13 mouse cellular contexts compared by ENCODE assay signal in the genomic region with DNA sequence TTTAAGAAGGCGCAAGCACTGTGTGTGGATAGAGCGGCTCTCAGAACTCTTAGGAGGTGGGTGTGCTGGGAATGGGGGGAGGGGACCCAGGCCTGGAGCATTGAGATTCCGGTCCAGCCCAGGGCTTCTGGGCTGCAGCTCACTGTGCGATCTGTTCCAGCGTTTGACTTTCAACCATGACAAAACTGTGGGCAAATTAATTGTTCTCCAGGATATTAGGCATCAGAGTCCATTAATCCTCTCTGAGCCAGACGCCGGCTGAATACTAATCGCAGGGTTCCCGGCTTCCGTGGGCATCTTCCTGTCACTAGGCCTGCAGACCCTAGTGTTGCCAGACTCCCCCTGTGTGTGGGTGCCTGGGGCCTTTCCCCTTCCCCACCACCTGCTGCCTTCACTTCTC.
A peak's percentile ranks its signal among the peaks of the same experiment; 100 is the strongest.
DNase-seq lines count a peak whose midpoint lies in the region; ATAC-seq lines count a peak whose summit lies in the region.
"Had no signal": no experiment of that assay in that cellular context is flagged by ENCODE, and none has a peak within 500 bp of the region (broad histone marks: within the 10 kb centered on the region; RNA-seq: fewer than 3 reads in every experiment).

No protein-coding gene starts in this region.

- peak; percentile 65 for DNase-seq in embryo, embryonic 10.5 days (ENCODE audit: low spot score)
- no peak for DNase-seq in embryo, embryonic 10 days (ENCODE audit: low spot score)
- peak; percentile 88 for DNase-seq in neural tube, embryonic 11.5 days (ENCODE audit: low spot score)
- no peak for DNase-seq in left cerebral cortex, adult 18-20 months (ENCODE audit: low spot score in 2 of 2)
- DNase-seq in spleen, adult 12 weeks (ENCODE audit: low spot score): no peak
- DNase-seq: B cell, adult 2 months; heart, adult 18-20 months; heart, postnatal 36 days had no signal

- H3K4me2 ChIP-seq in forebrain, embryonic 12.5 days: peak overlapping the region; percentile 28
- no peak overlapping the region for H3K4me2 ChIP-seq in hindbrain, embryonic 16.5 days (ENCODE audit: low read length)
- H3K4me2 ChIP-seq in neural tube, embryonic 11.5 days (ENCODE audit: low read depth): no peak overlapping the region

- peaks cover 3% of the 10 kb centered on the region; the same call in 1 of the 2 replicates for H3K27me3 ChIP-seq in forebrain, embryonic 12.5 days
- H3K27me3 ChIP-seq in hindbrain, embryonic 16.5 days (replicated peaks; ENCODE audit: control insufficient read depth, insufficient read depth, low read length): no peaks in the 10 kb centered on the region
- no peaks in the 10 kb centered on the region for H3K27me3 ChIP-seq in neural tube, embryonic 11.5 days (ENCODE audit: control insufficient read depth, insufficient read depth, low read length)

- no peak overlapping the region for H3K4me3 ChIP-seq in forebrain, embryonic 12.5 days (replicated peaks)
- H3K4me3 ChIP-seq in hindbrain, embryonic 16.5 days (ENCODE audit: low read length): no peak overlapping the region
- H3K4me3 ChIP-seq in neural tube, embryonic 11.5 days (ENCODE audit: low read depth, low read length): no peak overlapping the region

- H3K4me1 ChIP-seq in forebrain, embryonic 12.5 days: peaks cover 47% of the 10 kb centered on the region
- peaks cover 23% of the 10 kb centered on the region for H3K4me1 ChIP-seq in hindbrain, embryonic 16.5 days (ENCODE audit: control insufficient read depth, insufficient read depth, low read depth, low read length)
- H3K4me1 ChIP-seq in neural tube, embryonic 11.5 days (ENCODE audit: control insufficient read depth, insufficient read depth, low read length): peaks cover 8% of the 10 kb centered on the region

- no peak overlapping the region for H3K9ac ChIP-seq in forebrain, embryonic 12.5 days
- H3K9ac ChIP-seq in hindbrain, embryonic 16.5 days (ENCODE audit: low read depth, low read length): no peak overlapping the region
- H3K9ac ChIP-seq in neural tube, embryonic 11.5 days (ENCODE audit: low read length): no peak overlapping the region

- H3K36me3 ChIP-seq in forebrain, embryonic 12.5 days (replicated peaks): no peaks in the 10 kb centered on the region
- H3K36me3 ChIP-seq in hindbrain, embryonic 16.5 days (ENCODE audit: control insufficient read depth, insufficient read depth, low read length): no peaks in the 10 kb centered on the region
- H3K36me3 ChIP-seq in neural tube, embryonic 11.5 days (ENCODE audit: control insufficient read depth, insufficient read depth, low read length): no peaks in the 10 kb centered on the region
- H3K36me3 ChIP-seq: G1E had no signal

- 13% methylated on average over 10 of the region's 10 CpGs for WGBS in forebrain, embryonic 12.5 days
- 16% methylated on average over 10 of the region's 10 CpGs for WGBS in hindbrain, embryonic 16.5 days
- 49% methylated on average over 10 of the region's 10 CpGs for WGBS in neural tube, embryonic 11.5 days

- ATAC-seq in forebrain, embryonic 12.5 days (ENCODE audit: low FRiP score): peak; percentile 80
- peak; percentile 85 for ATAC-seq in hindbrain, embryonic 16.5 days
- peak; percentile 86 for ATAC-seq in neural tube, embryonic 11.5 days (ENCODE audit: insufficient read depth, low FRiP score, low TSS enrichment)
- no peak for ATAC-seq in frontal cortex, adult (ENCODE audit: low TSS enrichment)
- ATAC-seq: lung, postnatal 0 days had no signal

- H3K27ac ChIP-seq in forebrain, embryonic 12.5 days: peak overlapping the region; percentile 89
- peak overlapping the region; percentile 68 for H3K27ac ChIP-seq in hindbrain, embryonic 16.5 days (ENCODE audit: low read depth, low read length)
- H3K27ac ChIP-seq in neural tube, embryonic 11.5 days (ENCODE audit: low read depth, low read length): no peak overlapping the region

- no peaks in the 10 kb centered on the region; the same call in 1 of the 2 replicates for H3K9me3 ChIP-seq in forebrain, embryonic 12.5 days
- H3K9me3 ChIP-seq in hindbrain, embryonic 16.5 days (ENCODE audit: control insufficient read depth, low read length): no peaks in the 10 kb centered on the region
- no peaks in the 10 kb centered on the region for H3K9me3 ChIP-seq in neural tube, embryonic 11.5 days (ENCODE audit: control insufficient read depth, low read length)

Comparison
In these comparisons a context has a peak if more than half of its experiments do, and no peak if none do; other contexts are left out.
1. DNase-seq: peak in embryo, embryonic 10.5 days (single experiment) and neural tube, embryonic 11.5 days (single experiment); none in embryo, embryonic 10 days (single experiment), left cerebral cortex, adult 18-20 months (0 of 2) and spleen, adult 12 weeks (single experiment).